Mouse (Mus musculus): Measurements from ENCODE around the gene Gm9045. TPM values are rescaled to one million over a fixed set of nuclear protein-coding genes. Genes with fewer than 3 reads are reported as not detected.
"Not testable (repeated sequence)": the region's sequence is repeated elsewhere in the genome, so short reads cannot be mapped to it uniquely, and the experiment has no call there.

Gm9045 gene
- total and polyA plus RNA-seq, 3 experiments: 0.07 to 0.31 TPM; not detected in 1

DNA sequence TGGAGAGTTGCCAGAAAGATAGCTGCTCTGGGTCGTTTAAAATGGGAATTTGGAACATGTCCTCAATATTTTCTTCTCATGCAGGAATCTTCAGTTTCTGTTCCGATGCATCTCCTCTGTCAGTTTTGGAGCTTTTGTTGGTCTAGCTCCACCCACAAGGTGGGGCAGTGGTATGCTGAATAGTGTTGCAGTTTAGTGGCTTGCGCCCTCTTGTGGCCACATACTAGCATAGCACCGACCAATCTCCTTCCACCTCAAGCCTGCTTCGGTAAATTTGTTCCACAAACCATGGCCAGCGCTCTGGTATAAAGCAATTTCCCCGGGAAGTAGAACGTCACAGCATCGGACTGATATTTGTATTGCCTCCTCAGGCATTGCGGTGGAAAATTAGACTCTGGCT, 32.8 kb upstream of the Gm9045 start (continued):
- TF ChIP-seq POLR2AphosphoS2 (IDR thresholded peaks at IDR 0.05; ENCODE audit: low read length): no peak
- TF ChIP-seq ZNF384 (IDR thresholded peaks at IDR 0.05; ENCODE audit: low read depth, low read length): peak; percentile 32; the same call in 1 of the 2 replicates
- TF ChIP-seq MYB (IDR thresholded peaks at IDR 0.05; ENCODE audit: low read depth, low read length): no peak
- no peak for TF ChIP-seq CHD1 (IDR thresholded peaks at IDR 0.05; ENCODE audit: low read depth, low read length)
- no peak for TF ChIP-seq JUND (IDR thresholded peaks at IDR 0.05; ENCODE audit: low read depth, low read length)
- TF ChIP-seq USF1 (IDR thresholded peaks at IDR 0.05; ENCODE audit: low read depth, low read length): no peak
- peak; percentile 49; the same call in 1 of the 2 replicates for TF ChIP-seq SIN3A (IDR thresholded peaks at IDR 0.05; ENCODE audit: low read length)
- no peak for TF ChIP-seq ZMIZ1 (IDR thresholded peaks at IDR 0.05; ENCODE audit: low read depth, low read length)

GRCm38 (mm10) chr10:118369518-118369917, 31.9 kb upstream of the Gm9045 start:
- Histone ChIP-seq H3K9ac (ENCODE audit: control insufficient read depth, low read depth, low read length, poor library complexity, severe bottlenecking) (no peak overlapping the region), H3K27me3 (ENCODE audit: control insufficient read depth in 1 of 2, insufficient read depth in 2 of 2, low read length in 2 of 2) (no peaks in the 10 kb centered on the region), H3K9me3 (replicated peaks; ENCODE audit: insufficient read depth, low read length) (no peaks in the 10 kb centered on the region), H3K4me1 (ENCODE audit: control insufficient read depth in 1 of 2, insufficient read depth in 2 of 2, low read length in 2 of 2) (no peaks in the 10 kb centered on the region), H3K79me2 (ENCODE audit: control insufficient read depth, insufficient read depth, low read length, poor library complexity) (no peaks in the 10 kb centered on the region), H3K27ac (ENCODE audit: control insufficient read depth, low read depth, low read length) (no peak overlapping the region), H3K36me3 (ENCODE audit: control insufficient read depth in 1 of 2, insufficient read depth in 2 of 2, low read length in 2 of 2) (no peaks in the 10 kb centered on the region), H3K4me3 (ENCODE audit: control insufficient read depth in 1 of 2, insufficient read depth in 1 of 2, low read depth in 2 of 2, low read length in 2 of 2) (no peak overlapping the region)
- no peak for TF ChIP-seq ELF1 (IDR thresholded peaks at IDR 0.05; ENCODE audit: low read depth, low read length)
- no peak for TF ChIP-seq USF2 (IDR thresholded peaks at IDR 0.05; ENCODE audit: borderline replicate concordance in 1 of 2, insufficient read depth in 1 of 2, low read depth in 1 of 2, low read length in 2 of 2)
- TF ChIP-seq CHD1 (IDR thresholded peaks at IDR 0.05; ENCODE audit: low read depth, low read length): no peak
- TF ChIP-seq ZMIZ1 (IDR thresholded peaks at IDR 0.05; ENCODE audit: low read depth, low read length): no peak
- no peak for TF ChIP-seq KAT2A (conservative IDR thresholded peaks at IDR 0.05; ENCODE audit: low read depth, low read length)
- TF ChIP-seq MAZ (IDR thresholded peaks at IDR 0.05; ENCODE audit: low read depth, low read length): no peak
- TF ChIP-seq SIN3A (IDR thresholded peaks at IDR 0.05; ENCODE audit: low read length): no peak
- no peak for TF ChIP-seq TCF12 (IDR thresholded peaks at IDR 0.05; ENCODE audit: low read depth, low read length)
- no peak for TF ChIP-seq EP300 (IDR thresholded peaks at IDR 0.05; ENCODE audit: low read depth in 1 of 2, low read length in 2 of 2)
- no peak for TF ChIP-seq MYC (IDR thresholded peaks at IDR 0.05; ENCODE audit: low read depth, low read length)
- no peak for DNase-seq (ENCODE audit: low read depth, low spot score)

DNA sequence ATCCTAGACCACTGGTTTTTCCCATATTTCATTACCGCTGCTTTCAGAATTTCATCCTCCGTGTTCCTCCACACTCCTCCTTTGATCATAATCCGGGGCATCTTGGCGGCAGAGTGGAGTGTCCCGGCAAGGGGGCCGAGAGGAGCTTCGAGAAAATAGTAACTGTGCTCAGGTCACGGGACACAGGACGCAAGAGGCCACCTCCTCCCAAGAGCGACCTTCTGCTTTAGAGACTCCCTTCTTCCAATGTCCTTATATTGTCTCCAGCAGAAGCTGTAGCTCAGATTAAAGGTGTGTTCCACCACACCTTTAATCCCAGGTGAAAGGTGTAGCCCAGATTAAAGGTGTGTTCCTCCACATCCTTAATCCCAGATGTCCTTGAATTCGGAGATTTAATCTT, 16.4 kb upstream of the Gm9045 start, which contains the start of gene Gm9049:
Gene Gm9049, minus strand, starts transcription at position 101 of the 400 bp plus-strand sequence.
- not testable (repeated sequence) for H3K4me1 ChIP-seq (ENCODE audit: control insufficient read depth in 1 of 2, insufficient read depth in 2 of 2, low read length in 2 of 2); H3K36me3 ChIP-seq (ENCODE audit: control insufficient read depth in 1 of 2, insufficient read depth in 2 of 2, low read length in 2 of 2); H3K27me3 ChIP-seq (ENCODE audit: control insufficient read depth in 1 of 2, insufficient read depth in 2 of 2, low read length in 2 of 2); H3K9ac ChIP-seq (ENCODE audit: control insufficient read depth, low read depth, low read length, poor library complexity, severe bottlenecking); DNase-seq (ENCODE audit: low read depth, low spot score); H3K27ac ChIP-seq (ENCODE audit: control insufficient read depth, low read depth, low read length); H3K4me3 ChIP-seq (ENCODE audit: control insufficient read depth in 1 of 2, insufficient read depth in 1 of 2, low read depth in 2 of 2, low read length in 2 of 2); H3K9me3 ChIP-seq (replicated peaks; ENCODE audit: insufficient read depth, low read length); H3K79me2 ChIP-seq (ENCODE audit: control insufficient read depth, insufficient read depth, low read length, poor library complexity)

DNA sequence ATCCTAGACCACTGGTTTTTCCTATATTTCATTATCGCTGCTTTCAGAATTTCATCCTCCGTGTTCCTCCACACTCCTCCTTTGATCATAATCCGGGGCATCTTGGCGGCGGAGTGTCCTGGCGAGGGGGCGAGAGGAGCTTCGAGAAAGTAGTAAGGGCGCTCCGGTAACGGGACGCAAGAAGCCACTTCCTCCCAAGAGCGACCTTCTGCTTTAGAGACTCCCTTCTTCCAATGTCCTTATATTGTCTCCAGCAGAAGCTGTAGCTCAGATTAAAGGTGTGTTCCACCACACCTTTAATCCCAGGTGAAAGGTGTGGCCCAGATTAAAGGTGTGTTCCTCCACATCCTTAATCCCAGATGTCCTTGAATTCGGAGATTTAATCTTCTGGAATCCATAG, 10.9 kb upstream of the Gm9045 start, which contains the start of gene Gm9048:
Gene Gm9048, minus strand, starts transcription at position 101 of the 400 bp plus-strand sequence.
- not testable (repeated sequence) for H3K36me3 ChIP-seq (ENCODE audit: control insufficient read depth in 1 of 2, insufficient read depth in 2 of 2, low read length in 2 of 2); H3K27me3 ChIP-seq (ENCODE audit: control insufficient read depth in 1 of 2, insufficient read depth in 2 of 2, low read length in 2 of 2); H3K4me3 ChIP-seq (ENCODE audit: control insufficient read depth in 1 of 2, insufficient read depth in 1 of 2, low read depth in 2 of 2, low read length in 2 of 2); H3K4me1 ChIP-seq (ENCODE audit: control insufficient read depth in 1 of 2, insufficient read depth in 2 of 2, low read length in 2 of 2); DNase-seq (ENCODE audit: low read depth, low spot score); H3K79me2 ChIP-seq (ENCODE audit: control insufficient read depth, insufficient read depth, low read length, poor library complexity); H3K27ac ChIP-seq (ENCODE audit: control insufficient read depth, low read depth, low read length); H3K9ac ChIP-seq (ENCODE audit: control insufficient read depth, low read depth, low read length, poor library complexity, severe bottlenecking); H3K9me3 ChIP-seq (replicated peaks; ENCODE audit: insufficient read depth, low read length)

DNA sequence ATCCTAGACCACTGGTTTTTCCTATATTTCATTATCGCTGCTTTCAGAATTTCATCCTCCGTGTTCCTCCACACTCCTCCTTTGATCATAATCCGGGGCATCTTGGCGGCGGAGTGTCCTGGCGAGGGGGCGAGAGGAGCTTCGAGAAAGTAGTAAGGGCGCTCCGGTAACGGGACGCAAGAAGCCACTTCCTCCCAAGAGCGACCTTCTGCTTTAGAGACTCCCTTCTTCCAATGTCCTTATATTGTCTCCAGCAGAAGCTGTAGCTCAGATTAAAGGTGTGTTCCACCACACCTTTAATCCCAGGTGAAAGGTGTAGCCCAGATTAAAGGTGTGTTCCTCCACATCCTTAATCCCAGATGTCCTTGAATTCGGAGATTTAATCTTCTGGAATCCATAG, 5.5 kb upstream of the Gm9045 start, which contains the start of gene Gm9046:
Gene Gm9046, minus strand, starts transcription at position 101 of the 400 bp plus-strand sequence.
- not testable (repeated sequence) for H3K36me3 ChIP-seq (ENCODE audit: control insufficient read depth in 1 of 2, insufficient read depth in 2 of 2, low read length in 2 of 2); H3K27me3 ChIP-seq (ENCODE audit: control insufficient read depth in 1 of 2, insufficient read depth in 2 of 2, low read length in 2 of 2); H3K9me3 ChIP-seq (replicated peaks; ENCODE audit: insufficient read depth, low read length); H3K4me3 ChIP-seq (ENCODE audit: control insufficient read depth in 1 of 2, insufficient read depth in 1 of 2, low read depth in 2 of 2, low read length in 2 of 2); H3K4me1 ChIP-seq (ENCODE audit: control insufficient read depth in 1 of 2, insufficient read depth in 2 of 2, low read length in 2 of 2); DNase-seq (ENCODE audit: low read depth, low spot score); H3K79me2 ChIP-seq (ENCODE audit: control insufficient read depth, insufficient read depth, low read length, poor library complexity); H3K9ac ChIP-seq (ENCODE audit: control insufficient read depth, low read depth, low read length, poor library complexity, severe bottlenecking); H3K27ac ChIP-seq (ENCODE audit: control insufficient read depth, low read depth, low read length)

All from MEL (cell line).